Mouse (Mus musculus) adrenal gland, postnatal 4 days (tissue): ENCODE results near the gene Olfr651. TPM values are rescaled to one million over a fixed set of nuclear protein-coding genes. Genes with fewer than 3 reads are reported as not detected.
"Not testable (repeated sequence)": the region's sequence is repeated elsewhere in the genome, so short reads cannot be mapped to it uniquely, and the experiment has no call there.

Source experiments
- DNase-seq, 2 experiments: peaks; one replicate each; pipeline ENCODE4 v3.0.0; 2021 to 2022; ENCODE audit warnings: low spot score in 2 of 2, mixed read lengths in 2 of 2
- long read RNA-seq, 2 experiments: library from polyadenylated mRNA; stranded (forward); transcript quantifications; one replicate each; pipeline ENCODE4 v2.0.0; 2021
- total RNA-seq, 2 experiments: library from RNA; stranded (reverse); gene quantifications; 2 replicates each; pipeline ENCODE4 v1.2.3; 2021

The Olfr651 gene
- total RNA-seq, result not detected
- long read RNA-seq, experiment 1, result 0 reads
- long read RNA-seq, experiment 2, result 0 reads

DNA sequence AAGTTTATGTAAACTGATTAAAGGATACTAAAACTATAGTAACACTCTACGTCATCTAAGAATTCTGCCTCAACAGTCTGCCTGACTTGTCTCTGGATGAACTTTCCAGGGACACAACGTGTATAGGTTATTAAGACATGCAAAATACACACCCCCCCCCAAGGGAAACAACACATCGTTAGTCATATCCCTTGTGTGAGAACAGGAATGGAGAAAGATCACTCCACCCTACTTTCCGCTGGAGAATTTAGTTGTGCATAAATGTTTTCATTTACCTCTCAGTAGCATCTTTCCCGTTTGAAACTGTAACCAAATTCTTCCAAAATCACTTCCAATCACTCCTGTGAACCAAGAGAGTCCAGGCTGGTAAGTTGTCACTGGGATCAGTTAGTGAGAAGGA, at the start of gene Olfr651:
Gene Olfr651, plus strand, starts transcription at position 301 of the 400 bp plus-strand sequence.
- DNase-seq, result no peak

DNA sequence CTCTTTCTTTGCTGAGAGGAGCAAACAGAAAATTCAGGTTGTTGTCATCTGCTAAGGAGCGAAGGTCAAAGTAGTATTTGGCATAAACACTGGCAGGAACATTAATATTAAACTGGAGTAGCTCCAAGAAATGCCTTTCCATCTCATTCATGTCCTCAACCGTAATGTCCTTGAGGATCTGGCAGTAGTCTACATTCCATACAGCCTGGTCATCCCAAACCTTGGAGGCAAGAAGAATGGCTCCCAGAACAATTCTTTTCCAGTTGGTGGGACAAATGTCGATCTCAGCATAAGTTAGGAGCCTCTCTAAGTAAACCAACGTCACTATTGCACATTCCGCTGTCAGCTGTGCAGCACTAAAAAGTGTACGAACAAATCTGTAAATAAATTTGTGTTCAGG, 48.7 kb upstream of the Olfr651 start:
- not testable (repeated sequence) for DNase-seq

DNA sequence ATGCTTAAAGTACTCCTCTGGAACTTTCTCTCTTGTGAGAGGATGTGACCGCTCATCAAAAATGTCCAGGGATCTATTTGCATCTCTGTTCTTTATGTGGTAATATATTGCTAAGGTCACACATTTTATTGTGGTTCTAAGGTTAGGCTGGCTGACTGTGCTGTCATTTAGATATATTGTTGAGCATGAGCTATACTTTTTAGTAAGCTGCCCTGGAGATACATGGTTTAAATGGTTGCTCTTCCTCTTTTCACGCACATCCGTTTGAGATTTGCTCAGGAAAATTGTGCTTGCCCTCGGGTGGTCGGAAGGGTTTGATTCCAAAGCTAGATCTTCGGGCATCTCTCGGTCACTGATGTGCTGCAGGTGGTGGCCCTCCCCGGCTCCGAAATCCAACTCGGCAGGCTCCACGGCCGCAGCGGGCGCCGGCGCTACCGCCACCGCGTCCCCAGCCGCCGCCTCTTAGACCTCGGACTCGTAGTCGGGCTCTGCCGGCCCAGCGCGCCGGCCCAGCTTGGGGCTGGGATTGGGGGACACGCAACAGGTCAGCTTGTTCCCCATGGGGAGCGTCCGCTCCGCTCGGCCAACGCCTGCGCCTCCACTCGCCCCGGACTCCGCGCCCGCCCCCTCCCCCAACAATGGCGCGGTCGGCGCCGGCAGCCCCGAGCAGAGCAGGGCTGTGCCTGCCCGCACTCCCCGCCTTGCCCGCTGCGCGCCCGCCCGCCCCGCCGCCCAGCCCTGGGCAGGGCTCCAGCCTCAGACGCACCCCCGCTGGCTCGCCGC, 48.2 kb upstream of the Olfr651 start:
- DNase-seq, result no peak

DNA sequence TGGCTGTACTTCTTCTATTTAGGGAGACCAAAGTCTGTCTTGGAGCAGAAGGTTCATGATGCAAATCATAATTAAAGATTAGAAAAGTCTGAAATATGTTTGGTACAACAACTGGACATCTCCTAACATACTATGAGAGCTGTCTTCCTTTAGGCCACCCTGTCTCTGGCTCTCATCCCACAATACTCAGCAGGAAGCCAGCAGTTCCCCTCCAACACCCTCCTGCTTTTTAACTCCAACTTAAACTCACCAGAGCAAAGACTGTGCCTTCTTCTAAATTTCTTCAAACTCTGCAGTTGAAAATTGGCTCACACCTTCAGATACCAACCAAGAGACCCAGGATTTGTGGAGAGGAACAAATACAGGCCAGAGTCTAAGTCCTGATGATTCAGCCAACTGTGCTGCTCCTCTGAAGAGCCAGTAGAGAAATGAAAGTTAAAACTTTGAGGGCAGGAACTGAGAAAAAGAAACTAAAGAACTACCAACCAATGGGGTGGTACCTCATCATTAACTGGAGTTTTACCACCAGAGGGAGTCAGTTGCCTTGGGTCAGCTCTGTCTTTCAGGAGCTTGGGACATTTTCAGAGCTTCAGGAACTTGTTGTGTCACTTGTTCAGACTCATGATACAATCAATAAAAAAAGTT, 42.4 kb upstream of the Olfr651 start, which contains the start of gene Trim30d:
Gene Trim30d, minus strand, starts transcription at position 429 of the 645 bp plus-strand sequence.
- DNase-seq, result not testable (repeated sequence)

DNA sequence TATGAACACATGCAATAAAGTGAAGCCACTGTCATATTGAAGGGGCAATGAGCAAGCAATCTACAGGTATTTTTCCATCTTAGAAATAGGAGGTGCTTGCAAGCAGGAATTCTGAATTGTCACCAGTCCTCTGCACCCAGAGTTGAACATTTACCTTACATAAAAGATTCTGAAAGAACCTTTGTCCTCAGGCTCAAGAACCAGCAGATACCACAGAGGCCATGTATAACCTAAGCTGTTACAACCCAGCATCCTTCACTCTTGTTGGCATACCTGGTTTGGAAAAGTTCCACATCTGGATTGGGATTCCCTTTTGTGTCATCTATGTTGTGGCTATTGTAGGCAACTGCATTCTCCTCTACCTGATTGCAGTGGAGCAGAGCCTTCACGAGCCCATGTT, 2.8 kb downstream of the Olfr651 start:
- DNase-seq, result no peak

DNA sequence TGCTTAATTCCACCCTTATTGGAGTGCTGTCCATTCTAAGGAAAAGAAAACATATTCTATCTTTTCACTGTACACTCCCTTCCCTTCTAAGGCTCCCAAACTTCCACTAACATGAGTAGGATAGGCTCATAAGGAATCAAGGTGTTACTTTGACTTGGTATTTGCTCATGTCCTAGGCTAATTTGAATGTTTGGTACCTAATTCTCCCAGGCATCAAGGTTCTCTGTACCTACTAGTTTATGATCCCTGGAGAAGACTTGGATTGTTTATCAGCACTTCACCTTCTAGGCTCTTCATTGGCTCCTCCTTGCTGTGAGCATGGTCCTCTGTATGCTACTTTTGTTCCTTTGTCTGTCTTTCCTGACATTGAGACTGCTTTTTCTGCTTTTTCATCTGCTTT, 10.7 kb downstream of the Olfr651 start, which contains the start of gene Olfr652:
Gene Olfr652, plus strand, starts transcription at position 301 of the 400 bp plus-strand sequence.
- DNase-seq, result no peak

DNA sequence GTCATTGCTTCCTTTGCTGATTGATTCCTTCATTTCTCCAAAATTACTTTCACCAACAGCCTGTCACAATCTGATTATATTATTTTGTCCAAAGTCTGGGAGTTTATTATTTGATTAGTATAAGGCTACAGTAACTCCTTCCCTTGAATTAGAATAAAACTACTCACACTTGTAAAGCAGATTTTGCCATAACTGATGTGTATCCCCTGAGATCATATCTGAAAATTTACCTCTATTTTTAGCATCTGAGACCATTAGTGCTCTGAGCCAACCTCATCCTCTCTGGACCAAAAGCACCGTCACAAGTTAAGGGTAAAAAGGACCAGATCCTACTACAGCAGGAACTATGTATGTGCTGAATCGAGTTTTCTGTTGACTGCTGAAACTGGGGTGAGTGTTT, 27.1 kb downstream of the Olfr651 start, which contains the start of gene Olfr653:
Gene Olfr653, plus strand, starts transcription at position 301 of the 400 bp plus-strand sequence.
- DNase-seq, result no peak

DNA sequence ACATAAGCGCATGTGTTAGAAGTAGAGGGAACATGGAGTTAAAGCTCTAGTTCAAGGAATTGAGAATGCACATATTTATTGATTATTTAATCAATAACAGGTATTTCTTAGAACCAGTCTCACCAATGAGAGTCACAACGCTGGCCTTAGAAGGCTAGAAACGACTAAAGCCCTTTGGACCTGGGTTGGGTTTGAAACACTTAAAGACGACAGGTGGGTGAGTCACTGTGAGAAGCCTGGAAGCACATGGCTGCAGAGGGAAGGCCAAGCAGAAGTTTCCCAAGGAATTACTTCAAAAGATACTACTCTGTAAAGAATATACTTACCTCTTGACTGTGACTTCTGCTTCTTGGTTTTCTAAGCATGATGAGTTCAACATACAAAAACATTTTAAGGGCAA, 30.9 kb downstream of the Olfr651 start:
- DNase-seq, result no peak

DNA sequence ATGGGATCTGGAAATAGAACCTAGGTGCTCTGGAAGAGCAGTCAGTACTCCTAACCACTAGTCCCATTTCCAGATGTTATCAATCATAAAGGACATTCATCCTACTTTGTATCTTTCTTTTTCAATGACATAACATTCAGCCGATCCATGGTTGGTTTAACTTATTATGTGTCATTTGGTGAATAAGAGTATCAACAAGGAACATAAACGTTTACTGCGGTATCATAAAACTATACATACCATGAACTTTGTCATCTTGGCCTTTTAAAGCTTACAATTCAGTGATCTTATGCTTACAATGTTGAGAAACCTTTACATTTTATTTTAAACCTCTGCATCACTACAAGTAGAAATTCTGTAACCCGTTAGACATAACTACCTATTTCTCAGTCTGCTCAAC, 31.5 kb downstream of the Olfr651 start:
- no peak for DNase-seq

DNA sequence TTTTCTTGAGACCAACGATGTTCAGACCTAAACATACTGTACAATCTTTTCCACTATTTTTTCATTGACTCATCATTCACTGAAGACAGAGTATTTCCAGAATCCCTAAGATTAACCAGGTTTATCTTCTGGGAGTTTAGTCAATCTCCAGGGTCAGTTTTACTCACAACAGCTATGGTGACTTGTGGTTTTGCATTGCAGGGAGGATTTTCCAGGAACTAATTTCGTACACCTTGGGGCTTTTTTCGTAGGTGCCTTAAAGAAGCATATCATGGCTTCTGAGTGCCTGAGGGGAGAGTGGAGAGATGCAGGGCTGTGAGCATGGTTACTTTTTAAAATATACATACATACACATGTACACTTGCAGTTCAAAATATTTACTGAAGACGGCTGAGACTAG, 36.8 kb downstream of the Olfr651 start, which contains the start of gene Olfr654:
Gene Olfr654, plus strand, starts transcription at position 301 of the 400 bp plus-strand sequence.
- no peak for DNase-seq

DNA sequence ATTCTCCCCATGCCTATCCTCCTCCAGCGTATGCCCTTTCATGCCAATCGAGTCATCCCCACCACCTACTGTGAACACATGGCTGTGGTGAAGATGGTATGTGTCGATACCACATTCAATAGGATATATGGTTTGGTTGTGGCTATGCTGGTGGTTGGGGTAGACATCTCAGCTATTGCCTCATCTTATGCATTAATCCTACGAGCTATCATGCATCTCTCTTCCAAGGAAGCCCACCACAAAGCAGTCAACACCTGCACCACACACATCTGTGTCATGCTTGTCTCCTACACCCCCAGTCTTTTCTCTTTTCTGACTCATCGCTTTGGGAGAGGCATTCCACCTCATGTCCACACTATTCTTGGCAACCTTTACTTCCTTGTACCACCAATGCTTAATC, 38.3 kb downstream of the Olfr651 start:
- no peak for DNase-seq

DNA sequence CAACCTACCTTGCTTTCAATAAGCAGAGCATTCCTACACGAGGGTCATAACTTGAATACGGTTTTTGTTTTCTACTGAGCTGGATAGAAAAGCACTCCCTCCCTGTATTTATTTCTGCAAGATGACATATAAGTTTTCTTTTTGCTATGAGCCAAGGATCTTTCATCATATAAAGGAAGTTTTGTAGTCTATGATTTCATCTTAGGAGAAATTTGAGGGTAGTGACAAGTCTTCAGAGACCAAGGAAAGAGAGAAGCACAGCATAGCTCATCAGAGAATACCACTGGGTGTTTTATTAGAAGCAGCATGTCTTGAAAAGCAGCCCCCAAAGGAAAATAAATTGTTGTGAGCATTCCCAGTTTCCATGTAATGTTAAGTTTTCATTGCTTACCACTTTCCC, 51.7 kb downstream of the Olfr651 start, which contains the start of gene Olfr655:
Gene Olfr655, minus strand, starts transcription at position 101 of the 400 bp plus-strand sequence.
- DNase-seq, result no peak

DNA sequence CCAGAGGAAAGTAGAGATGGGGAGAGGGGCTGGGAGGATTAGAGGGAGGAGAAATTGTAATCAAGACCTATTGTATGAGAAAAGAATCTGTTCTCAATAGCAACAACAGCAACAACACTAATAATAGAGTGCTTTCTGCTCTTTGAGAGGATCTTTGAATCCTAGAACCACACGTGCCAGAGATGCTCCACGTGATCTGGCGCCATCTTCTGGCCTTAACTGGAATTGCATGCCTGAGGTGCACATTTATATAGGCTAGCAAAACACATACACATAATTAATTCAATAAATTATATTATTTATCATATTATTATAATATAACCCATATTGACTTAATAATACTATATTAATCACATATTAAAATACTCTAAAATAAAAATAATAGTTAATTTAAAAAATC, 53.2 kb downstream of the Olfr651 start:
- no peak for DNase-seq

Other genes starting within 250 kb of the Olfr651 start
- 10 to 100 TPM; 17.8 to 21.4 TPM for gene Trim12a, start 234.7 kb upstream of the Olfr651 start, total RNA-seq
- gene Trim34b, start 220.7 kb upstream of the Olfr651 start, total RNA-seq, result 1 to 10 TPM; 1.0 to 1.2 TPM
- gene Trim12c, start 196.8 kb upstream of the Olfr651 start, total RNA-seq, result 10 to 100 TPM; 15.6 to 15.9 TPM
- not detected for gene Trim30b, start 180.2 kb upstream of the Olfr651 start, total RNA-seq
- under 1 TPM; 0.22 to 0.28 TPM for gene Trim30c, start 149.3 kb upstream of the Olfr651 start, total RNA-seq
- 1 to 10 TPM; 4.9 to 6.5 TPM for gene Trim30a, start 84.9 kb upstream of the Olfr651 start, total RNA-seq
- 1 to 10 TPM; 7.8 to 9.7 TPM for gene Trim30d, start 42.3 kb upstream of the Olfr651 start, total RNA-seq
- not detected for gene Olfr652, start 10.8 kb downstream of the Olfr651 start, total RNA-seq
- not detected for gene Olfr653, start 27.2 kb downstream of the Olfr651 start, total RNA-seq
- gene Olfr654, start 36.9 kb downstream of the Olfr651 start, total RNA-seq, result not detected
- gene Olfr655, start 51.6 kb downstream of the Olfr651 start, total RNA-seq, result not detected
- not detected for gene Olfr656, start 63.8 kb downstream of the Olfr651 start, total RNA-seq
- gene Olfr657, start 74.7 kb downstream of the Olfr651 start, total RNA-seq, result not detected
- gene Olfr658, start 97.2 kb downstream of the Olfr651 start, total RNA-seq, result not detected
- gene Olfr659, start 116.6 kb downstream of the Olfr651 start, total RNA-seq, result not detected
- gene Olfr661, start 136.4 kb downstream of the Olfr651 start, total RNA-seq, result not detected
- not detected for gene Usp17le, start 227.3 kb downstream of the Olfr651 start, total RNA-seq